Mouse (Mus musculus) ovary, postnatal 10 days (tissue): ENCODE data around the gene A230050P20Rik.

Experiments used
- DNase-seq: peaks from one replicate; pipeline ENCODE4 v3.0.0; 2022; ENCODE audit warnings: low spot score

A230050P20Rik gene

DNA sequence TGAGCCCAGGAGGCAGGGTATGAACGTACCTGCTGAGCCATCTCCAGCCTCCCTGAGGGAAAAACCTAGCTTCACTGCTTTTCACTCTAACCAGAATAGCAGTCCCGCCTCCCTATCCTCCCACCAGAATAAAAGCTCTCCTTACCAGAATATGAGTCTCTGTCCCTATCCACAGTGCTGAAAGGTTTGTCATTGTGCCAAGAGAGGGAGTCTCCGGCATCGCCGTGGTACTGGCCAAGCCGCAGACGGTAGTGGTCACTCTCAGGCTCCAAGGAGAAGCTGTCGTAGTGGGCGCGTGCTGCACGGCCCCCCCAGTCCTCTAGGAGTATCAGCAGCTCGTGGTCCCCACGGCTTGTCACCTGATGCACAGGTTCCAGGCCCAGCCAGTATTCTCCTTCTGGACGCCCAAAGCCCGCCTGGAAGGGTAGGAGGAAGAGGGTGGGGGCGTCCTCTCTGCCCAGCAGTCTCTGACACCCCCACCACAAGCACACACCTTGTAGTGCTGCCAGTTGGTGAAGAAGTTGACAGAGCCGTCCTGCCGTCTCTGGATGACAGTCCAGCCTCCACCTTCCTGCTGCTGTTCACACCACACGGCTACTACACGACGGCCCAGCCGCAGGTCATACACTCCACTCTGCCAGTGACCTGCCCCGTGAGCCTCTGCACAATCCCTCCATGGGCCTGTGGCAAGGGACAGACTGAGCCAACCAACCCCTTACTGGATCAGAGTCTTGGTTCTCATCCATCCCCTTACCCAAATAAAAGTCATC, 6.8 kb downstream of the A230050P20Rik start:
- DNase-seq: no peak

DNA sequence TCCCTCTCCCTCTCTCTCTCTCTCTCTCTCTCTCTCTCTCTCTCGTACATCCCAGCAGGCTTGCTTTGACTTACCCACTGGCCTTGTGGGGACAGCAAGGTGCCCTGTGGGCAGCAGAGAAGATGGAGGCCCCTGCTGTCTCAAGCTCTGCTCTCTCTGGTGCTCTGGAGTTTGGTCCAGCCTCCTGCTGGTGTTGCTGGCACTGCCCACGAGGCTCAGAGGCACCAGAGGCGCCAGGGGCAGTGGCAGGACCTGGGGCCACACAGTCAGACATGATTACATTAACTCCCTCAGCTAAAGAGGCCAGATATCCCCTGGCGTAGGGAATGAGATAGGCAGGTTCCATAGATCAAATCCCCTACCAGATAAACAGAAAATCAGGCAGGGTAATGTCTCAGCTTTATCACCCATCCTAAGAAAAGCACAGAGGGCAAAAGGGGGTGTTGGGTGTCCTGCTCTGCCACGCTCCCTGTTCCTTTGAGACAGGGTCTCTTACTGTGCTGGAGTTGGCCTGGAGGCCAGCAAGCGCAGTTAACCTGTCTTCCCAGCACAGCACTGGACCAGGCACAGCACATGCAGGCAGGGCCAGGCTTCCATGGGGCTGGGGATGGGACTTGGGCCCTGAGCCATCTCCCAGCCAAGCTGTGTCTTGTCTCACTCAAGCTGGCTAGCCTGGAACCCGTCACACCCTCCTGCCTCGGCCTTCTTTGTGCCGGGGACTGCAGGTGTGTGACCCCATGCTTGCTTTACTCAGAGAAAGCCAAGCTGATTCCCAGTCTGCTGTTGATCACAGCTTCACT, 8.1 kb downstream of the A230050P20Rik start:
- no peak for DNase-seq

DNA sequence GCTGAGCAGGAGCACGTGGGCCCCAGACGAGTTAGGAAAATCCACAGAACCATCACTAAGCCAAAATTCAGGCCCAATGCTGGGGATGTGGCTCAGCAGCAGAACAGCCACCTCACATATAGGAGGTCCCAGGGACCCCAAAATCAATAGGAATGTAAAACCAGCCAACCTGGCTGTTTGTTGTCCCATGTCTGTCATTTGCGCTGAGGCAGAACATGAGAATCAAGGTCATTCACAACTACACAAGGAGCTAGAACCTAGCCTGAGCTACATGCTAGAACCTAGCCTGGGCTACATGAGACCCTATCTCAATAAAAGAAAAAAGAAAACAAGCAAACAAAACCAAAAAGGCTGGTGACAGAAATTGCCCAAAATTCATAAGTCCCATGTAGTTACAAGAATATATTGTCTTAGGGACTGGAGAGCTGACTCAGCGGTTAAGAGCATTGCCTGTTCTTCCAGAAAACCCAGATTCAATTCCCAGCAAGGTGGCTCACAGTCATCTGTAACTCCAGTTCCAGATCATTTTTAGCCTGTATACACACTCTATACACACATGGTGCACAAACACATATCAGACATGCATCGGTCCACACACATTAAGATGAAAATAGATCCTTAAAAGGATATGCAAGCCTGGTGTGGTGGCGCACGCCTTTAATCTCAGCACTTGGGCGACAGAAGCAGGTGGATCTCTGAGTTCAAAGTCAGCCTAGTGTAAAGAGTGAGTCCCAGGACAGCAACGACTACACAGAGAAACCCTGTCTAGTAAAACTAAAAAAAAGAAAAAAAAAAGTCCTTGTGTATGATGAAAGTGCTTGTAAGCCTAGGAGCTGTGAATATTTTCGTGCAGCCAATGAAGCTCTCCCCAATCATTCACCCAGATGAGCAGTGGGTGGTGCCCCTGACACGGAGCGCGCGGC, 8.9 kb downstream of the A230050P20Rik start:
- no peak for DNase-seq

DNA sequence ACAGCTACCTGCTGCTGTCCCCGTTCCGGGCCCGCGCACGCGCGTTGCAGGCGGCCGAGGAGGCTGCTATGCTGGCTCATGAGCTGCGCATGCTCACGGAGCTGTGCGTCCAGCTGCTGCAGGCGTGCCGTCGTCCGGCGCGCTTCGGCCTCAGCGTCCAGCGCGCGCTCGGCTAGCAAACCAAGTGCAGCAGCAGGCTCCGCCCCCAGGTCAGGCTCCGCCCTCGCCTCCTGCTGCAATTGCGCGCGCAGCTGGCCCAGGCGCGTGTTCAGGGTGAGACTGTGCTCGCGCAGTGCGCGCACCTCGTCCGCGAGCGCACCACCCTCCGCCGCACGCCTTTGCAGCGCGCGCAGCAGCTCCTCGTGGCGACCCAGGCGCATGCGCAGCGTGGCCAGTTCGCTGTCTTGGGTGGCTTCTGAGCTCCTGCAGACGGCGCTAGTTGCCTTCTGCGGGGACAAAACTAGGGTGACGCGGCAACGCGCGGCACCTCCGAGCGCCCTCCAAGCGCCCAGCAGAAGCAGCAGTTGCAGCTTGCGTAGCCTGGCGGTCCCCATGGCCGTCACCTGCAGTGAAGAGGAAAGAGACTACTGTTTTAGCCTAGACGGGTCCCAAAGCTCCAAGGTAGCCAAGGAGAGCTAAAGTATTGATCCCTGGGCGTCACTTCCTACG, 9.7 kb downstream of the A230050P20Rik start:
- peak; percentile 95 for DNase-seq

DNA sequence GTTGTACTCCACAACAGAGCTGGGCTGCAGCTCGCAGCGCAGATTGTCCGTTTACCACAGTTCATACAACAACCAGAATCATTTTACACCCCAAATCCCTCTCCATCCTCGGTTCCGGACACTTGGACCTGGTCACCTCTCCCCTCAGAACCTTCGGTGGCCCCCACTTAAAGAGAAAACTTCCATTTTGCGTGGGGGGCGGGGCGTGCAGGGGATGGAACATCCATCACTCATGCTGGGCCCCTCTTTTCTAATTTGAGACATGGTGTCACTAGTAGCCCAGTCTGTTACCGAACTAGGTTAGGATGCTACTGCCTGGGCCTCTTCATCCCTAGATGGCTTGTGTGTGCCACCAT, 10.2 kb downstream of the A230050P20Rik start:
- DNase-seq: no peak

DNA sequence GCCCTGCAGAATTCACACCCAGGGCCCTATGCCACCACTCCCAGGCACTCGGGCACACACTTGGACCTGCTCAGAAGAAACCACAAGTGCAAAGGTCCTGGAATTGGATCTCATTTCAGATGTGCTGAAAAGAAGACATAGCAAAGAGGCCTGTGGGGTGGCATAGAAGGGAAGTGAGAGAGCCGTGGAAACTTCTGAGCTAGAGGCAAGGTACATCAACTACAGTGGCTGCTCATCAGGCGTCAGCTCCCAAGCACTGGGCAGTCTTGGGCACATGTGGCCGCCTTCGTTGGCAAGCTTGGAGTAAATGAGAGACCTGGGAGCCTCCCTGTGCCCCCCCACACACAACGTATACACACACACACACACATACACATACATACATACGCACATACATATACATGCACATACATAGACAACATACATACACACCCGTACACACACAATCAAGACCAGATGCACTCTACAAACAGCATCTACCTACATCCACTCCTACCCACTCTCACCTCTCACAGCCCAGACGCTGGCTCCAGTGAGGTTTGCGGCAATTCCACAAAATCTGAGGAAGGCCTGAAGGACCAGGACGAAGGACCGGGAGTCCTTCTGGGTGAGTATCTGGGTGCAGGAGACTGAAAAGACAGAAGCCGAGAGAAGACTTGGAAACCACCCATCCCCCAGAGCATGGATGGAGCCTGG, 10.8 kb downstream of the A230050P20Rik start, which contains the start of gene Angptl6:
Angptl6 (minus strand) TSS at position 631 of the 696 bp plus-strand sequence.
- DNase-seq: no peak

DNA sequence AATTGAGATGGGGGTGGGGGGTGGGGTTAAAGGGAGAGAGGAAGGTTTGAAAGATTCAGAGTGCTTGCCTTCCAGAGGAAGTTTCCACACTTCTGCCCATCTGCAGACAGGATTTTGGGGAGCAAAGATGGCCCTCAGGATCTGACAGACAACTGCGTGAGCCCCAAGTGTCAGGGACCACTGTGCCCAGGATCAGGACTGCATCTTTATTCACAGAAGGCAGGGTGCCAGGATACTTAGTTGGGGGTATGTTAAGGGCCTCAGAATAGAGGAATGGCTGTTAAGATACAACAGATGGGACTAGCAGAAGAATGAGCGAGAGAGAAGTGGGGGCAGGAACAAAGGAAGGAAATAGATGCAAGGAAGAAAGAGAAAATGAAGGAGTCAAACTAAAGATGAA, 18.1 kb downstream of the A230050P20Rik start:
- DNase-seq: no peak

DNA sequence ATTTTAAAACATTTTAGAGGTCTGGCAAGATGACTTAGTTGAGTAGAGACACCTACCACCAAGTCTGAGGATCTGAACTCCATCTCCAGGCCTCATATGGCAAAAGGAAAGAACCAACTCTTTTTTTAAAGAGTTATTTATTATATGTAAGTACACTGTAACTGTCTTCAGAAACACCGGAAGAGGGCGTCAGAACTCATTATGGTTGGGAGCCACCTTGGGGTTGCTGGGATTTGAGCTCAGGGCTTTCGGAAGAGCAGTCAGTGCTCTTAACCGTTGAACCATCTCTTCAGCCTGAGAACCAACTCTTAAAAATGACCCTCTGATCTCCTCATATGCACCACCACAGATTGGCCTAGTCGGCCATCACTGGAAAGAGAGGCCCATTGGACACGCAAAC, 18.7 kb downstream of the A230050P20Rik start:
- no peak for DNase-seq

DNA sequence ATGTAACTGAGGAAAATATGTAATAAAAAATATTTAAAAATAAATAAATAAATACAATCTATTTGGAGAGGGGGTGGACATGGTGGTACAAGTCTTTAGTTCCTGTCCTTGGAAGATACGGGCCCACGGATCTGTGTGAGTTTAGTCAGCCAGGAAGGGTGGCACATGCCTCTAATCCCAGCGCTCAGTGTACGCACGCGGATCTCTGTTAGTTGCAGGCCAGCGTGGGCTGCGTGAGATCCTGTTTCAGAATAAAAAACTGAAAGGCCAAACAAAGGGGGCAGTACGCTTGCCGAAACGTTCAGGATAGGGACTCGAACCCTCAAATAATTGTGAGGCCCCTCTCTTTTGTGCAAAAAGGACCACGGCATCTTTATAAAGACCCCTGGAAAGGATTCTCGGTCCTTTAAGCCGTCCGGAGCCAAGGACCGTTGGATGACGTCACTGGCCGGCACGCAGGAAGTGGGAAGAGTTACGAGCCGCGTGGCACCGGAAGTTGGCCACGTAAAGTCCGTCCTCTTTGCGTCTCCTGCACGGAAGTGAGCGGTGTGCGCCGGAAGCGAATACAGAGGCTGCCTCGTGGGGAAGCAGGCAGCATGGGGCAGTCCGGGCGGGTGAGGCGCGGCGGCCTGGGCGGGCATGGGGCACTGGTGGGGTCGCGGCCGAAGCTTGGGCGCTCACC, 19.4 kb downstream of the A230050P20Rik start, which contains the start of gene Ppan:
Ppan (plus strand) TSS at position 472 of the 682 bp plus-strand sequence.
- DNase-seq: peak; percentile 84

DNA sequence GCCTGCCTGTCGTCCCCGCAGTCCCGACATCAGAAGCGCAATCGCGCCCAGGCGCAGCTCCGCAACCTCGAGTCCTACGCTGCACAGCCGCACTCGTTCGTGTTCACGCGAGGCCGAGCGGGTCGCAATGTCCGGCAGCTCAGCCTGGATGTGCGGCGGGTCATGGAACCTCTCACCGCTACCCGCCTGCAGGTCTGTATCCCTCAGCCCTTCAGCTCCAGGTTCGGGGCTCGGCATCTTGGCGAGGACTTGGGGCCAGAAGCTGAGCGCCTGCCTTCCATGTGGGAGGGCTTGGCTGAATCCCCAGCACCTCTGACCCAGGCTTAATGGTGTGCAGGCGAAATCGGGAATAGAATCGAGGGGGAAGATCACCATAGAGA, 19.9 kb downstream of the A230050P20Rik start:
- DNase-seq: no peak

DNA sequence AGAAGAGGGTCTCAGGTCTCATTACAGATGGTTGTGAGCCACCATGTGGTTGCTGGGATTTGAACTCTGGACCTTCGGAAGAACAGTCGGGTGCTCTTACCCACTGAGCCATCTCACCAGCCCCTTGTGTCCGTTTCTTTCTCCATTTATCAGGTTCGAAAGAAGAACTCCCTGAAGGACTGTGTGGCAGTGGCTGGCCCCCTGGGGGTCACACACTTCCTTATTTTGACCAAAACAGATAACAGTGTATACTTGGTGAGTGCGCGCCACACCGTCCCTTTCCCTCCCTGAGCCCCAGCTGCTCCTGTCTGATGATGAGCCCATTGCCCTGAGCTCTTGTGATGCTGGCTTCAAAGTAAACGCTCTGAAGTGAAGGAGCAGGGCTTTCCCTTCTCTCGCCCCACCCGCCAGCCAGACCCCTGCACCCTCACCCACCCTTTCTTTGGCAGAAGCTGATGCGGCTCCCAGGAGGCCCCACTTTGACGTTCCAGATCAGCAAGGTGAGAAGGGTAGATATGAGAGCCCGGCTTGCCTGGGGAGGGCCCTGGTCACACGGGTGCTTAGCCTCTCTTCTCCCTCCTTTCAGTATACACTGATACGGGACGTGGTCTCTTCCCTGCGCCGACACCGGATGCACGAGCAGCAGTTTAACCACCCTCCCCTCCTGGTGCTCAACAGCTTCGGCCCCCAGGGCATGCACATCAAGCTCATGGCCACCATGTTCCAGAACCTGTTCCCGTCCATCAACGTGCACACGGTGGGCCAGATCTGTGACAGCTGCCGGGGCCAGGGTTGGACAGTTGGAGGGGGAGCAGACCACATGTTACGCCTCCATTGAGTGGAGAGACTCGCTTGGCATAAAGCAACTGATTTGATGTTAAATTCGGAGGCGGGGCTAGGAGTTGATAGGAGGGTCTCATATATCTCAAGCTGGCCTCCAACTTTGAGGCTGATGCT, 21.0 kb downstream of the A230050P20Rik start:
- DNase-seq: no peak

DNA sequence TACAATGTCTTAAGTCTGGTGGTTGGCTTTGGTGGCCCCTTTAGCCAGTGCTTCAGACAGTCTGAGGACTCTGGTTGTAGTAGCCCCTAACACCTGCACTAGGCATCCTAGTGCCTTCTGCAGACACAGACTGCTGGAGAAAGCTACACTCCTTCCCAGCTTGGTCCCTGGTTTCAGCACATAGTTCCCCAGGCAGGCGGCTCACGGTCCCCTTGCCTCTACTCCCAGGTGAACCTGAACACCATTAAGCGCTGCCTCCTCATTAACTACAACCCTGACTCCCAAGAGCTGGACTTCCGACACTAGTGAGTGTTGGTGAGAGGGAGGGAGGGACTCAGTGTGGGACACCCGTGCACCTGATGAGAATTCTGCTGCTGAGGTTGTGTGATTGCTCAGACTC, 22.0 kb downstream of the A230050P20Rik start:
- DNase-seq: no peak

DNA sequence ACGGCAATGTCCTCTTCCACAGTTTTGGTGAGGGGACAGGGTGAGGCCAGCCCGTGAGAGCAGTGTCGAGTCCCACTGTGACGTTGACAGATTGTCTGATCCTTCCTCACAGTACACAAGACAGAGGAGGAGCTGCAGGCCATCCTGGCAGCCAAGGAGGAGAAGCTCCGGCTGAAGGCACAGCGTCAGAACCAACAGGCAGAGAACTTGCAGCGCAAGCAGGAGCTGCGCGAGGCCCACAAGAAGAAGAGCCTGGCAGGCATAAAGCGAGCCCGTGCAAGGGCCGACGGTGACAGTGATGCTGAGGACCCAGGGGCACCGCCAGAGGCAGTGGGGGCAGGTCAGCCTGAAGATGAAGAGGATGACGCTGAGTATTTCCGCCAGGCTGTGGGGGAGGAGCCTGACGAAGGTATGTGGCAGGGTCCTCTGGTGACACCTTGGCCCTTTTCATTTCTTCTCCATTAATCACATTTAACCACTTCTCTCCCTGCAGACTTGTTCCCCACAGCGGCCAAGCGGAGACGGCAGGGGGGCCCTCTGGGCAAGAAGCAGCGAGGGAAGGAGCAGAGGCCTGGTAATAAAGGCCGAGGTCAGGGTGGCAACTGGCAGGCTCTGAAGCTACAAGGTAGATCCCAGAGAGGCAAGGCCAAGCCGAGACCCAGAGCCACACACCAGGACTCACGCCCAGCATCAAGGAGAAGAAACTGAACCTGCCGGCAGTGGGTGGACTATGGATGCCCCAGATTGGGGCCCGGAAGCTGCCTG, 23.1 kb downstream of the A230050P20Rik start:
- DNase-seq: no peak

DNA sequence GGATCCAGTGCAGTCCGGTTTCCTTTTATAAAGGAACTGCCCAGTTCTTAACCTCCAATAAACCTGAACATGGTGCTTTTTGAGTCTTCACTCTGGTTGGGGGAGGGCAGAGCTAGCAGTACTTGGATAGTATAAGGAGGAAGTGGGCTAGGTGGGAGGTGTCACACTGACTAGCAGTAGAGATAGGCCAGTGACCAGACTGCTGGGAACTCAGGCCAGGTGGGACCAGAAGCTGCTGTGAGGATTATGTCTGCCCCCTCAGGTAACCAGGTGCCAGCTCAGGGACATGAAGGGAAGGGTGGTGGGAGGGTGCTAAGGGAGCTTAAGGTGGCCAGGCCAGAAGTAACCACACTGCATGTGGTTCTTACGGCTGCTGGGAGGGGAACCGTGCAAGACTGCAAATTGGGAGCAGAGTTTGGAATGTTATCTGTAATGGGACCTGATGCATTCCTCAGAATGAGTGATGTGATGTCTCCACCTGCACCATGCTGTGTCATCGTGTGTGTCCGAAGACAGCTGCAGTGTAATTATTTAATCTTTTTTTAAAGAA, 23.7 kb downstream of the A230050P20Rik start:
- no peak for DNase-seq

DNA sequence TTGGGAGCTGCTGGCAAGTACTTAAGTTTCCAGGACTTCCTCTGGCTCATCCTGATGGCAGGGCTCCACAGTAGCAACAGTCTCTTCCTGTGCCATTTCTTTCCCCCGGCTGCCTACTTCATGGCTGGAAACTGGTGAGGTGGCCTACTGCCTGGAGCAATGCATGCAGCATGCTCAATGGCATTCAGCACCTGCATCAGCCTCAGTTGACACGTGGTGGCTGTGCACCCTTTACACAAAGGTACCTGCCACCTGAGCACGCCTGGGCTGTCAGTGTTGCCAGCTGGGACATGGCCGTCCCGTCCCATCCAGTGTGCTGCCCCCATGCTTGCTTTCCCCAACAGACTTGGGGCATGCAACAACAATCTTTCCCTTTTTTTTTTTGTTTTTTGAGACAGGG, 24.6 kb downstream of the A230050P20Rik start:
- DNase-seq: no peak

DNA sequence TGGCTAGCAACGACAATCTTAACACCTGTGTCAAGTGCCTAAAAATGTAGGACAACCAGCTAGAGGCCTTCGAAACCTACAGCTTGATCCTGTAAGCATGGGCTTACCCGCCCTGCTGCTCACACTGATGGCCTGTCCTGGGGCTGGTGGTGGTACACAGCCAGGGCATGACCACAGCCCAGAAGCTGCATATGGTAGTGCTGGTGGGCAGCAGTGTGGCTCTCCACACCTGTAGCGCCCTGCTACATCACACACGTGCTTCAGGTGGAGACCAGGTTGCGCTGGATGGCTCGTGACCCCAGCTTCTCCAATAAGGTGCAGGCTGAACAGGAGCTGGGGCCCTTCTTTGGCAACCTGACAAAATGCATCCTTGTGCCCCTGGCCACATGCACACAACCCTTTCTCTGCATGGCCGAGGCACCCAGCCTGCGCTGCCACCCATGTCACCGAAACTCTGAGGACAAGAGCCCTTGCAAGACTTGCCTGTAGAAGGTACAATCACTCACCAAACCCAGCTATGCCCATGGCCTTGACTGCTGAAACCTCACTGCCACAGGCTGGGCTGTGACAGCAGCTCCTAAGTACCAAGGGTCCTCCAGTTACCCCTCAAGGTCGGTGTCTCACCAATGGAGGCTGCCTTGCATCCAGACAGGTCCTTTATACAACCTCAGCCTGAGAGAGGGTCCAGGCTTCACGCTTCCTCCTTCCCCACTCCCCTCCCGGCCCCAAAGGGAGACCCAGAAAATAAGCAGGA, 25.3 kb downstream of the A230050P20Rik start:
- DNase-seq: no peak

DNA sequence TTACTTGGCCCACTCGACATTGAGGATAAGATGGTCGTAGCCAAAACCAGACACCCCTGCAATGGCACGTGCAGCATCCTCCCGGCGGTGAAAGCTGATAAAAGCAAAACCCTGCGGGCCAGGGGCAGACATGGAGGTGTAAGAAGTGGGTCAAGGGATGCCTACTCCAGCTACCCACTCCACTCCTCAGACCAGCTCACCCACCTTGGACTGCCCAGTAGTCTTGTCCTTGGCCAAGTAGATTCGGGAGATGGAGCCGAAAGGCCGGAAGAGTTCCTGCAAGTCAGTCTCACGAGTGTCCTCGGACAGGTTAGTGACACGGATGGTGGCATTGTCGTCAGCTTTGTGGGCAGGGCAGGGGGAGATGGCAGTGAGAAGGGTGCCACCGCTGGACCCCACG, 26.2 kb downstream of the A230050P20Rik start:
- no peak for DNase-seq
